Mouse (Mus musculus) C2C12 (cell line): ENCODE measurements at regions not wholly inside any gene's neighbourhood (a gene's known extent, or its start where the extent isn't known, plus 50 kb on each side); places are given as distances from the start of the nearest gene placed in this dataset.

Source experiments
- CTCF ChIP-seq: IDR thresholded peaks from one replicate; pipeline ENCODE4 v1.5.1; 2011; ENCODE audit not compliant: control insufficient read depth, insufficient read depth, insufficient read length
- FOSL1 ChIP-seq: IDR thresholded peaks from one replicate; pipeline ENCODE4 v1.8.0; 2011; ENCODE audit warnings: mild to moderate bottlenecking, low read length; ENCODE audit not compliant: poor library complexity, insufficient read depth, severe bottlenecking
- USF1 ChIP-seq: IDR thresholded peaks from one replicate; pipeline ENCODE4 v1.6.1; 2011; ENCODE audit warnings: low read depth, mild to moderate bottlenecking, control low read depth, moderate library complexity

DNA sequence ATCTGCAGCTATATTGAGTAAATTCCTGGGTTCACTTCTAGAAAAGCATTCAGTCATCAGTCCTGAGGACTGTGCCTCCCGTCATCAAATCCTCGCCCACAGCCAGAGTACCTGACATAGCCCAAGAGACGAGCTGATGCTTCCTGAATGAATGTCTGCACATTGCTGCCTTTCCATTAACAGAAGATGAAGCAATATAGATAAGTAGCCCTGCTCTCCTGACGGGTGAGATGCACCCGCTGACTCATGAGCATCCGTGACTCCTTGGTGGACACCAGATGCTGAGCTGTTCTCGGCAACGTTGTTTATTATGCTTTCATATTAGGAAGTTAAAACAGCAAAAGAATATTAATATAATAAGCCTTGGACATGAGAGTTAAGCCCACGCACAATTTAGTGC lies 99.9 kb downstream of the Btc start:
- no peak for TF ChIP-seq CTCF
- no peak for TF ChIP-seq FOSL1
- TF ChIP-seq USF1: no peak
